ENCODE assay signal across 8 mouse cellular contexts in the genomic region with DNA sequence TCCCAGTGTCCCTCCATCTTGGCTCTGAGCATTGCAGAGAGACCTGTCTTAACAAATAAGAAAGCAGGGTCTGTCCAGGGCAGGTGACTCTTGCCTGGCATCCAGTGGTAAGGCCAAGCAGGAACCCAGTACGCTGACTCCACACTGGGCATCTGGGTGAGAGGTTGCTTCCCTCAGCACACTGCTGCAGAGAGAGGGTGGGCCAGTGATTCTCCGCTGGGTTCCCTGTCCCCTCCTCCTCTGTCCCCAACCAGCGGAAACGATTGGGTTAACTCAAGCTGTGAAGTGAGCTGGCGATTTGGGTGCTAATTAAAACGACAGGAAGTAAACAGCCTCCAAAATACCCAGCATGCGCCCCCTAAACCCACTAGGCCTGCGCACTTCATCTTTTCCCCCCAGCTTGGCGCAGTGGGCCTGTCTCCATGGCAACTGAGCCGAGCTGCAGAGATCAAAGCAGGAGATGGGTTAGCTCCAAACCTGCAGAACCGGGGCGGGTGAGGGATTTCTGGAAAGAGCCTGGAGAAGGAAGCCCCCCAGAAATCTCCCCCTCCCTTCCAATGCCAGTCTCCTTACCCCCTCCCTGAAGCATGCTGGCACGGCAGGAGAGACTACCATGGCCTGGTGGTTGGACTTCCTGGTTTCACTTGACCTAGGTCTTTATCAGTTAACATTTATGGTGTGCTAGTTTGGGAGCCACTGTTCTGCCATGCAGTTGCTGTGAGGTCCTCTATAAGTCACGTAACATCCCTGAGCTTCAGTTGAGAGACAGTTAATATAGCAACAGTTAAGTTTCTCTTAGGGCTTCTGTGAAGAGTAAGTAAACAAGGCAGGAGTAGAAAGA. TPM values are rescaled to one million over a fixed set of nuclear protein-coding genes. Genes with fewer than 3 reads are reported as not detected.
DNase-seq lines count a peak whose midpoint lies in the region; ATAC-seq and TF ChIP-seq lines count a peak whose summit lies in the region.

No protein-coding gene starts in this region.

- peak; percentile 42 for DNase-seq in adrenal gland, postnatal 25 days
- peak; percentile 83 for DNase-seq in forebrain, embryonic 11.5 days (ENCODE audit: low spot score)
- DNase-seq in right cerebral cortex, postnatal 10 days (ENCODE audit: low spot score in 2 of 2): peak; percentile 95 to 97
- no peak for DNase-seq in heart, adult 9 months (ENCODE audit: low spot score in 2 of 2)
- DNase-seq in kidney, adult 8-10 months: no peak

- H3K9me3 ChIP-seq in forebrain, embryonic 11.5 days (ENCODE audit: control insufficient read depth, low read length): no peaks in the 10 kb centered on the region
- no peaks in the 10 kb centered on the region for H3K9me3 ChIP-seq in intestine, postnatal 0 days (ENCODE audit: control insufficient read depth)

- peak overlapping the region; percentile 23 for H3K9ac ChIP-seq in forebrain, embryonic 11.5 days (ENCODE audit: low read length)
- no peak overlapping the region for H3K9ac ChIP-seq in intestine, postnatal 0 days (ENCODE audit: low read depth, low read length)

- no peak overlapping the region for H3K27ac ChIP-seq in forebrain, embryonic 11.5 days (ENCODE audit: low read depth, low read length)
- H3K27ac ChIP-seq in intestine, postnatal 0 days (ENCODE audit: low read depth, low read length): no peak overlapping the region

- no peaks in the 10 kb centered on the region for H3K27me3 ChIP-seq in forebrain, embryonic 11.5 days (ENCODE audit: control insufficient read depth, insufficient read depth, low read length)
- no peaks in the 10 kb centered on the region; the same call in 1 of the 2 replicates for H3K27me3 ChIP-seq in intestine, postnatal 0 days (replicated peaks; ENCODE audit: control insufficient read depth, insufficient read depth, low read length)

- peak overlapping the region; percentile 16 for H3K4me3 ChIP-seq in forebrain, embryonic 11.5 days (ENCODE audit: low read depth, low read length)
- no peak overlapping the region for H3K4me3 ChIP-seq in intestine, postnatal 0 days (ENCODE audit: low read depth, low read length)

- H3K4me1 ChIP-seq in forebrain, embryonic 11.5 days (replicated peaks; ENCODE audit: control insufficient read depth, insufficient read depth, low read length): peaks cover 9% of the 10 kb centered on the region; the same call in 1 of the 2 replicates
- H3K4me1 ChIP-seq in intestine, postnatal 0 days (replicated peaks; ENCODE audit: control insufficient read depth, insufficient read depth, low read length): 0 out of 2 replicates have a peak, but pooled peaks cover 4% of the 10 kb centered on the region

- H3K36me3 ChIP-seq in forebrain, embryonic 11.5 days (ENCODE audit: control insufficient read depth, insufficient read depth, low read length): no peaks in the 10 kb centered on the region
- no peaks in the 10 kb centered on the region for H3K36me3 ChIP-seq in intestine, postnatal 0 days (ENCODE audit: control insufficient read depth, insufficient read depth)

- WGBS in forebrain, embryonic 11.5 days: 4% methylated on average over 14 of the region's 14 CpGs
- WGBS in intestine, postnatal 0 days: 26% methylated on average over 14 of the region's 14 CpGs

- no peak for TF ChIP-seq CTCF in intestine, postnatal 0 days (IDR thresholded peaks at IDR 0.05; ENCODE audit: low read depth)

- peak; percentile 75 for ATAC-seq in CD4-positive, CD25-positive, alpha-beta regulatory T cell, adult 4 months
- ATAC-seq in forebrain, embryonic 11.5 days (replicated peaks; ENCODE audit: low FRiP score): peak; percentile 81
- peak; percentile 60; the same call in 1 of the 2 replicates for ATAC-seq in intestine, postnatal 0 days
- ATAC-seq in megakaryocyte, adult 5-6 weeks (ENCODE audit: poor library complexity, severe bottlenecking): peak; percentile 30; the same call in 1 of the 2 replicates

- H3K4me2 ChIP-seq in forebrain, embryonic 11.5 days (ENCODE audit: low read depth, low read length, severe bottlenecking): peak overlapping the region; percentile 43
- peak overlapping the region; percentile 51 for H3K4me2 ChIP-seq in intestine, postnatal 0 days (replicated peaks; ENCODE audit: low read depth)

RNA-seq across cellular contexts. Expression of a gene that starts 9.5 kb away (rescaled TPM):
- 1 to 10 TPM; 5.9 to 6.7 TPM for polyA plus RNA-seq in CD4-positive, CD25-positive, alpha-beta regulatory T cell, adult 4 months (2017; shearing (Covaris generic))
- total RNA-seq in adrenal gland, postnatal 25 days (2021): 27.3 and 35.2 TPM in 2 replicates
- polyA plus RNA-seq in forebrain, embryonic 11.5 days (2014; fragmentation: Nextera tagmentation; extraction: Ambion mirVana): 5.5 and 5.7 TPM in 2 replicates
- polyA plus RNA-seq in intestine, postnatal 0 days (2015; fragmentation: Nextera tagmentation; extraction: Ambion mirVana): 2.1 and 2.4 TPM in 2 replicates
- 0.11 and 0.20 TPM in 2 replicates for total RNA-seq in megakaryocyte, adult 5-6 weeks (2015)
- total RNA-seq in megakaryocyte, adult 5-6 weeks (2017): 0.04 and 0.07 TPM in 2 replicates

Comparison
In these comparisons a context has a peak if more than half of its experiments do, and no peak if none do; other contexts are left out.
1. ATAC-seq: peak in every context shown above with its lines; median percentile 81 in forebrain, embryonic 11.5 days; 75 in CD4-positive, CD25-positive, alpha-beta regulatory T cell, adult 4 months; 60 in intestine, postnatal 0 days; 30 in megakaryocyte, adult 5-6 weeks.
2. DNase-seq: peak in adrenal gland, postnatal 25 days (single experiment), forebrain, embryonic 11.5 days (single experiment) and right cerebral cortex, postnatal 10 days (2 of 2); none in heart, adult 9 months (0 of 2) and kidney, adult 8-10 months (0 of 2).